Mouse (Mus musculus) brain, embryonic 18.5 days (tissue): Measurements from ENCODE around the gene Actr1a.

ENCODE experiments used
- DNase-seq: peaks from one replicate; pipeline ENCODE4 v3.0.0-alpha.2; 2012; ENCODE audit warnings: low read depth, low spot score

Gene Actr1a

DNA sequence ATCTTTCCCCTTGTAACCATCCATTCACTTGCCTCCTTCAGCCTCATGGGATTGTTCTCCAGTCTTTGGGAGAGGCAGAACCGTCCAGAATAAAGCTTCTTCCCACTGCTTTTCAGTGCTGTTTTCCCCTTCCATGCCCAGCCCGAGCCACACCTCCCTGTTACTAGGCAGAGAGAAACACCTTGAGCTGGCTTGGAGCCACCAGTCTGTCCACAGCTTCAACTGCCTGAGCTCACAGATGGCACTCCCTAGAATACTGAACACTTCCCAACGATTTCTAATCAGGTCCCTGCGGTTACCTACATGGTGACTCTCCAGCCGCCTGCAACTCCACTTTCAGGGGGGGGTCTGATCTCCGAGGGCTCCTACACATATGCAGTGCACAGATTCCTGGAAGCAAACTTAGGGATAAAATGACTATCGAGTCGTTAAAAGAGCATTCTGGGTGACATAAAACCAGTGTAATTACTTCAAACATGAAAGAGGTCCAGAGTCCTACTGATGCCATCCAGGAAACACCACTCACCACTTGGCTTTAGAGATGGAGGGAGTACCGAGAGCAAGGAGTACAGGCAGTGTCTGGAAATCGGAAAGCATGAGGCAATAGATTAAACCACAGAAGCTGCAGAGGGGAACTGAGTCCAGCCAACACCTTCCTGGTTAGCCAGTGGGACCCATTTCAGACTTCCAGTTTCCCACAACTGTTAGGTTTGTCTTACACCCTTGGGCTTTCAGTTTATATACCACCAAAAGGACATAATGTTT, 45.2 kb downstream of the Actr1a start, which contains the start of gene 2310034G01Rik:
Gene 2310034G01Rik, minus strand, starts transcription at position 135 of the 765 bp plus-strand sequence.
- no peak for DNase-seq

DNA sequence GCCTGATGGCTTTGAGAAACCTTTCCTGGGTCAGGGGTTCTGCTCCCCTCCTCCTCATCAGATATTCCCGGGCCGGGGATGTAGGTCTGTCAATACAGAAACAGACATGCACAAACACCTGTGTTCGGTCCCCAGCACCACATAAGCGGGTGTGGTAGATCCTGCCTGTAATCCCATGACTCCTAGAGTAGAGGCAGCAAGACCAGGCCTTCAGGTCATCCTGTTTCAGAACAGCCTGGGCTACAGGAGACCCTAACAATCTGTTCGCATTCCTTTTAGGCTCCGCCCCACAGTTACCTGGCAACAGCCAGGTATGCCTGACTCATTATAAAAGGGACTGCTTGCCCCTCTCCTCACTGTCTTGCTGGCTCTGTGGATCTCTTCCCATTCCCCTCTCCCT, 46.0 kb downstream of the Actr1a start:
- no peak for DNase-seq

DNA sequence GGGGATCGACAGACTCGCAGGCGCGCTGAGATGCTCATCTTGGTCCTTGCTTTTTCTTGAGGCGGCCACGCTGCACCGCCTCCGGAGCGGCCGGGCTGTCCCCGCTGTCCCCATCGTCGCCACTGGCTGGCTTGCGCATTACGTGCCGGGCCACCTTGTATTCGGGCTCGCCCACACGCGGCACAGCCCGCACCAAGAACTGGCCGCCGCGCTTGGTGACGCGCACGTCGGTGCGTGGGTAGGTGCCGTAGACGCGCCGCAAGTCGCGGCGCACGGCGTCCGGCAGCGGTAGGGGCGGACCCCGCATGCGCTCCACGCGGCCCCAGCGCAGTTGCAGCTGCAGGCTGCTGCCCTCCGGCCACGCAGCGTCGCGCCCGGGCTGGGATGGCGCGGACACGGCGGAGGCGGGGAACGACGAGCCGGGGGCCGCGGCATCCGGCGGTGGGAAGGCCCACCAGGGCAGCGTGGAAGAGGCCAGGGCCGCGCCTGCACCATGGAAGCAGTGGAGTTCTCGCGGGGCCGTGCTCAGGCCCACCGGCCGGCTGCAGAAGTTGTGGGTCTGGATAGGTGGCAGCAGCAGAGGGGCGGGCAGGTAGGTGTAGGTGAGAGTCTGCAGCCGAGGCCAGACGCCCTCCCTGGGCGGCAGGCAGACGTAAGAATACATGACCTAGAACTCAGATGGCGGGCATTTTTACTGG, 46.6 kb downstream of the Actr1a start:
- no peak for DNase-seq

DNA sequence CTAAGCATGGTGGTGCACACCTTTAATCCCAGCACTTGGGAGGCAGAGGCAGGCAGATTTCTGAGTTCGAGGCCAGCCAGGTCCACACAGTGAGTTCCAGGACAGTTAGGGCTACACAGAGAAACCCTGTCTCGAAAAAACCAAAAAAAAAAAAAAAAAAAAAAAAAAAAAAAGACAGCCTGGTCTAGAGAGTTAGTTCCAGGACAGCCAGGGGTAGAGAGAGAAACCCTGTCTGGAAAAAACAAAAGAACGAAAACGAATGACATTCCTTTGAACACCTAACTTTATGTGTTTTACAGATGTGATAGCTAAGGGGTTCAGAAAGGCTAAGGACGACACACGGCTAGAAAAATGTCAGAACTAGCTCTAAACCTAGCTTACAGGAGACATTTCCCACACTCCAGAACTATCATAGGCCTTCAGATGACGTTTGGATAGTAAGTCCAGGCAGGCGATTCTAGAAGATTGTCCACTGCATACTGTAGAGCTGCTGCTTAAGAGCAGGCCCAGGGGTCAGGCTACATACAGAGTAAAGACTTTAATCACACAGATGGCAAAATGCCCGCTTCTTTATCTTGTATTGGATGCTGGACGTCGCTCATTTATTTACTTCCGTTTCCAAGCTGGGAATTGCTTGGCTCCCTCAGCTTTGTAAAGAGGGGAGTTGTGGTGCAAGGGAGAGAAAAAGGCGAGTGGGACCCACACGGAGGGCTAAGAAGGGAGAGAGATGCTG, 47.4 kb downstream of the Actr1a start:
- DNase-seq: no peak

DNA sequence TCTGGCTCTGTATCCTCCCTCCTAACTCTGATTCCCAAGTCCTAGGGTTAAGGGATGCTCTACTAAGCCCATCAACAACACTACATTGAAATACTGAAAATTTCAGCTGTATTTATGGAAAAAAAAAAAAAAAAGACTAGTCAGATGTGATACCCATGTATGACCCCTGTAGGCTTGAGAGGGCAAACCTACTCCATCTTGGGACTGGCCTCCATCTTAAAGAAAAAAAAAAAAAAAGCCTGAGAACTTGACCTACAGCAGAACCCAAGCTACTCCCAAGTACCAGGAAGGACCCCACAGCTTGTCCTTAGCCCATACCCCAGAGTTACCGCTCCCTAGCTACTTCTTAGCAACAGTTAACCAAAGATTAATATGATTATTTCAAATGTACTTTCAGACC, 48.4 kb downstream of the Actr1a start:
- DNase-seq: no peak

DNA sequence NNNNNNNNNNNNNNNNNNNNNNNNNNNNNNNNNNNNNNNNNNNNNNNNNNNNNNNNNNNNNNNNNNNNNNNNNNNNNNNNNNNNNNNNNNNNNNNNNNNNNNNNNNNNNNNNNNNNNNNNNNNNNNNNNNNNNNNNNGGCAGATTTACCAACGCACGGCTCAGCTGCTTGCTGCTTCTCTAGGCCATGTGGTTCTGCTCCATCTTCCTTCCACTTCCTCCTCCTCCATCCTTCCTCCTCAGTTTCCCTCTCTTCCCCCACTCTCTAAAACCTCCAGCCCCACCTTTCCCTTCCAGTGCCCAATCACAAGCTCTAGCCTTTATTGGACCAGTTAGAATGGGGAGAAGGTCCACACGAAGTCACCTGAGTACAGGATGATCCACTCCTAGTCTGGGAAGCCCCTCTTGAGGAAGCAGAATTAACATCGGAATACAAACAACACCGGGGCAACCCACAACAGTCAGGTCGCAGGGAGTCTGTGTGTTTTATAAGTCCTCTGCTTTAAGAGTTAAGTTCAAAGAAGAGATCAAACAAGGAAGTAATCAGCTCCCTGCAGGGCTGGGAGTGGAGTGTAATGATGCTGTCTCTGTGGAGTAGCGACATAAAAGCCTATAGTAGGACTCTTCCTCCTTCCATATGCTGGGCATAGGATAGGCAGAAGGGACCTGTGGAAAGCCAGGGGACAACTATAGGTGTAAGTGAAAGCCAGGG, 50.7 kb downstream of the Actr1a start:
- DNase-seq: no peak

DNA sequence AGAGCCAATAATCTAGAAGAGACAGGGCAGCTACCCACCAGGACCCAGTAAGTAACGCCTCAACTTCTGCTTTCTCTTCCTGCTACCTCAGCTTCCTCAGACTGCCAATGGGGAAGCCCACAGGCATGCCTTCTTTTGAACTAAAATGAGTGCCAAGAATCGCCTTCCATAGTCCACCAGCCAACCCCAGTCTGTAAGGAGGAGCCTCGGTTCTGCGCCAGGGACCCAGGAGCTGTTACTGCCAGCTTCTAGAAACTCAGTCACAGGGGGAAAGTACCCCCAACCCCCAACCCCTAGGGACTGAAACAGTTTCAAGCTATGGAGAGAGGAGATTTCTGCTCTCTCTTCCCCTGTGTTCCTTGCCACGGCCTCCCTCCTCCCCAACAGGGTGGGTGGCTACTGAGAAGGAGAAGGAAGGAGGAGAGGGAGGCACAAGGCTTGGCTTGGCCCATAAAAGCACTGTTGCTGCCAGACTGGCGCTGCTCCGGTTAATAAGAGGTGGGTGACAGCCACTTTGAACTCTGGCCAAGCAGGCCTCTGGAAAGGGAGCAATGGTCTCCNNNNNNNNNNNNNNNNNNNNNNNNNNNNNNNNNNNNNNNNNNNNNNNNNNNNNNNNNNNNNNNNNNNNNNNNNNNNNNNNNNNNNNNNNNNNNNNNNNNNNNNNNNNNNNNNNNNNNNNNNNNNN, 56.1 kb downstream of the Actr1a start:
- no peak for DNase-seq

DNA sequence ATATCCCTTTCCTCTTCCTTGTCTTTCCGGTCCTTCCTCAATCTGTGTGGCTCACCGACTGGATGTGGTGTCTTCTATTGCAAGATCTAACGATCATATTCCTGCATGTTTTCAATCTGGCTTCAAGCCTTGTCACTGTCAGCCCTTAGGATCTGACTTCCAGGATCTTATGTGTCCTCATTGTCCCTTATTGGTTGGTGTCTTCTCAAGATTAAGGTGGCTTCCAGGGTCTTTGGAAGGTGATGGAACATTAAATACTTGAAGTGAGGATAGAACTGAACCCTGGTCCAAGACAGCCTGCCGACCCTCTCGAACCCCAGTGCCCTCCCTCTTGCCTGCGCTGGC, 56.6 kb downstream of the Actr1a start:
- DNase-seq: no peak

DNA sequence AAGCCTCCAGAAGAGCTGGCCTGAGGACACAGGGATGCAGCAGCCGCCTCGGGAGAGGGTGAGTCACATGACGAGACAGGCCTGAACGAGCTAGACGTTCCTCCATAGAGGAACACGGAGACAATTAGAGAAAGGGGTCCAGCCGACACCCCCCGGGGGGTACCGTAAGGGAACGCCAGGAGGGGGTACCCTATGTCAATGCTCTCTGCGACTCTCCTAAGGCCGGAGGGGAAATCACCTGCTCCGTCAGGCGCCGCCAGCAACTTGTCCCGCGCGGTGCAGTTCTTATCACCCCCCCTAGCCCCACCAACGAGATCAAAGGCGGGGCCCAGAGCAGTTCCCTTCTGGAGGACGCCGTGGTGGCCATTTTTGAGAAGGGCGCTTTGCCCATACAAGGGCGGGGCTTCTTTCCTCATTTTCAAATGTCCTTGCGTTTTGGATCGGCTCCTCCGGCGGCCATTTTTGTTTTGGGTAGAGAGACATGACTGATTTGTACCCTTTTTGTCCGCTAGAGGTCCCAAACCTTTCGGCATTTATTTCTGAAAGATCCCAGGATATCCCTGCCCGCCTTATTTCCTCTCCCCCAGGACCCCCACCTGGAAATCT, 57.1 kb downstream of the Actr1a start, which contains the start of gene Cuedc2:
Gene Cuedc2, minus strand, starts transcription at position 372 of the 606 bp plus-strand sequence.
- peak; percentile 93 for DNase-seq

DNA sequence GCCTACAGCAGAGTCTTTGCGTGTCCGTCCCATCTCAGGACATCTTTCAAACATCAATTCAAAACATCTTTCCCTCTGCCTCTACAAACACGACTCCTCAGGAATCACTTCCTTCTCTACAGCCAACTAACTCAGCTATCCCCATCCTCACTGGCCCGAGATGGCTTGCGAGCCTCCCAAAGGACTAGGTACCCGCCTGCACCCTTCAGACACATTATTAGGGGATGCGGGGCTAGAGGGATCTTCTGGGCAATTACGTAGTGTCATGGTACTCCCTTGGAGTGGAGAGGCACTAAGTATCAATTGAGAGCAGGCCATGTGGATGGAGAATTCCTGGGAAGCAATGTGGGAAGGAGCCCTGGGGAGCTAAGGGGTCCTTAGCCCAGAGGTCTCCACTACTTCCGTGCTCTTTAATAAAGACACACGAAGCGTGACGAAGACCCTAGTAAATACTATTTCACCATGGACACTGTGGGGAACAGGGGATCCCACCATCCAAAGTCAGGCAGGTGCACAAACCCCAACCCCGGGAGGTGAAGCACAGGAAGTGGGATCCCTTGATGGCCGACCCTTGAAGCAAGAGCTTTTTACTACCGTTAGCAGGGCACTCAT, 57.7 kb downstream of the Actr1a start:
- DNase-seq: no peak

DNA sequence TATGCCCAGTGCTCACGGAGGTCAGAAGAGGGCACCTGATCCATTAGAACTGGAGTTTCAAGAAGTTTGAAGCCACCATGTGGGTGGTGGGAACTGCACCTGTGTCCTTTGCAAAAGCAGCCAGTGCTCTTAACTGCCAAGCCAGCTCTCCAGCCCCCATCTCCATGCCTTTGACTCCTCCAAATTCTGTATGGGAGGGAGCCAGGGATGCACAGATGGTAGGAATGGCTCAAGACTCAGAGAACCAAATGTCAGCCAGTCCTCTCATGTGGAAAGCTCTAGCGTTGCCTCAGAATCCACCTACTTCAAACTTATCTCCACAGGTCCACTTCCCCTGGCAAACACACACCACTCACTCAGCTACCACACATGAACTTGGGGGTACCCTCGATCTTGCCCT, 61.6 kb downstream of the Actr1a start:
- DNase-seq: no peak

DNA sequence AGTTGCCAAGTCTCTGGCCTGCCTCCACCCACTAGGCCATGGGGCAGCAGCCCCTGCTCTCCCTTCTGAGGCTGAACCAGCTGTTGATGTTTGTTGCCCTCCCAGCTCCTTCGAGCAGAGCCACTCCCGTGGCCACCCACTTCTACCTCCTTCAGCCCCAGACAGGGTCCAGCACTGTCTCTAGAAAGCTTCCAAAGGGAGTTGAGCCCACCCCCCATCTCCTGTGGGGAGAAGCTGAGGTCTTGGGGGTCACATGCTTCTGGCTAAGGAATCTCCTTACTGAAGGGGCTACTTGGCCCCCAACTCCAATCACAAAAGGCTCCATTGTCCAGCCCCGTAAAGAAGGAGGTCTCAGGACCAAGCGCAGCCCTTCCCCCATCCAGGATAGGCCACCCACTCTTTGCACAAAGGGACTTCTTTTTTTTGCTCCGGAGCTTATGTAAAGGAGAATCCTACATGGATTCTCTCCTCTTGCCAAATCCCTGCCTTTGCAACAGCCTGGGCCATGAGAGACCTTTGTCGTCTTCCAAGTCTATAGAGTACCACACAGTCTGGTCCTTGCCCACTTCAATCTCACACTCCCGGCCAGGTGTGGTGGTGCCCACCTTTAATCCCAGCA, 62.7 kb downstream of the Actr1a start:
- DNase-seq: no peak

DNA sequence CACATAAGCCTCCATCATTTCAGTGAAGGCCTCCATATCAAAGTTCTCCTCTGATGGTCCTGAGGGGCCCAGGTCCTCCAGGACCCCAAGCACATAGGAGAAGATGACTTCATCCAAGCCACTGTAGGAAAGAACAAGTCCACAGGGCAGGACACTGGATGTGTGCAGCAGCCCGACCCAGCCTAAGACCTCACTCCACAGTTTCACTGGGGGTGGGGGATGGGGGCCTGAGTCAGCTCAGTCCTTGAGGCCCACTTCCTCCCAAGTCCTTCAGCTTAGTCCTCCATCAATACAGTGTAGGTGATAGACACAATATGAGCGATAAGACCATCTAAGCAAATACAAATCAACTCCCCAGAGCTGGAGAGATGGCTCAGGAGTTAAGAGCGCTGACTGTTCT, 63.6 kb downstream of the Actr1a start:
- no peak for DNase-seq

DNA sequence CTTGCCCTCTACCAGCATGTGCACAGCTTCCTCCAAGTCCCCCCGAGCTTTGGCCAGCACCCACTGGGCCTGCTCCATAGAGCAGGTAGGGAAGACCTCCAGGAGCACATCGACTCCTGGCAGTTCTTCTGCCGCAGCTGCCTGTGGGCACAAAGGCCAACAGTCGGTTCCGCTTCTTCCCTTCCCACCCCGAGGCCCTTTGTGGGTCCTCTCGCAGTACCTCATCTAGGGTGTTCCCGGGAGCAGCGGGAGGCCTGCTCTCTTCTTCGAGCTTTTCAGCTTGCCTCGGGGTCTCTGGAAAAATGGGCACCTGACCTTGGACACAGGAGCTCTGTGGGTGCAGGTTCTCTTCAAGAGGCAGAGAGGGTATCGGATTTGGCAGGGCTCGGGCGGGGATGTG, 64.2 kb downstream of the Actr1a start:
- no peak for DNase-seq

DNA sequence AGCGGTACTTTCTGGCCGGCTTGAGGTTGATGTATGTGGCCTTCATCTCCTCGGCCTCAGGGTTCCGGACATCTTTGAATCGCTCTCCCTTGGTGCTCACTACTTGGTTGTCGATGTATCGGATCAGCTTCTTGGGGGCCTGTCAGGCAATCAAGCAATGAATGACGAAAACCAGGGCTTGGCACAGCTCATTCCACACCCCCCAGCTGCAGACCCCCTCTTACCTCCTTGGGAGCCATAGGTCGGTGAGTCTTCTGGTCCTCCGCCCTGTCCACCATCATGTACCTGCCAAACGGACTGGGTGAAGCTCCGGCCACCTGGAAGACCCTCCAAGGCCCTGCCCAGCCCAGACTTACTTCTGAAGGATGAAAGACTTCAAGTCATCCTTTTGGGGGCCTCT, 64.9 kb downstream of the Actr1a start:
- DNase-seq: no peak

DNA sequence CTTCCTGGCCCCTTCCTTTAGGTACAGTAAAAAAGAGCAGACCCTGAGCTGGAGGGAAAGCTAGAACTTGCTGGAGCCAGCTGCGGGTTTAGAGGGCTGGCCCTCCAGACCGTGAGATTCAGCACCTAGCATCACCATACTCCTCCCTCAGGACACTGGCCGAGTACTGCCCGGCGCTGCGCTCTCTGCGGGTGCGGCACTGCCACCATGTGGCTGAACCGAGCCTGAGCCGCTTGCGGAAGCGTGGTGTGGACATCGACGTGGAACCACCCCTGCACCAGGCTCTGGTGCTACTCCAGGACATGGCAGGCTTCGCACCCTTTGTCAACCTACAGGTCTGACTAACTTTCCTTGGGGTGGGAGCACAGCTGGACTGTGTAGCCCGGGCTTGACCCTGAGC, 65.6 kb downstream of the Actr1a start:
- DNase-seq: no peak

DNA sequence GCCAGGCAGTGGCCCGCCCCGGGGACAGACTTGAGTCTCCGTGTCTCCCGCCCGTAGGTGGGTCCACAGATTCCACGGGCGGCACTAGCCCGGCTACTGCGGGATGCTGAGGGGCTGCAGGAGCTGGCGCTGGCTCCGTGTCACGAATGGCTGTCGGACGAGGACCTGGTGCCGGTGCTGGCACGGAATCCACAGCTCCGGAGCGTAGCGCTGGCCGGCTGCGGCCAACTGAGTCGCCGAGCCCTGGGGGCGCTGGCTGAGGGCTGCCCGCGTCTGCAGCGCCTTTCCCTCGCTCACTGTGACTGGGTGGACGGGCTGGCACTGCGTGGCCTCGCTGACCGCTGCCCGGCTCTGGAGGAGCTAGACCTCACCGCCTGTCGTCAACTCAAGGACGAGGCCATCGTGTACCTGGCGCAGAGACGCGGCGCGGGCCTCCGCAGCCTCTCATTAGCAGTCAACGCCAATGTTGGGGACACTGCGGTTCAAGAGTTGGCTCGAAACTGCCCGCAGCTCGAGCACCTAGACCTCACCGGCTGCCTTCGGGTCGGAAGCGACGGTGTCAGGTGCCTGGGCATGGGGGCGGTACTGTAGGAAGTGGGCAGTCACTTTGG, 66.4 kb downstream of the Actr1a start:
- DNase-seq: no peak

DNA sequence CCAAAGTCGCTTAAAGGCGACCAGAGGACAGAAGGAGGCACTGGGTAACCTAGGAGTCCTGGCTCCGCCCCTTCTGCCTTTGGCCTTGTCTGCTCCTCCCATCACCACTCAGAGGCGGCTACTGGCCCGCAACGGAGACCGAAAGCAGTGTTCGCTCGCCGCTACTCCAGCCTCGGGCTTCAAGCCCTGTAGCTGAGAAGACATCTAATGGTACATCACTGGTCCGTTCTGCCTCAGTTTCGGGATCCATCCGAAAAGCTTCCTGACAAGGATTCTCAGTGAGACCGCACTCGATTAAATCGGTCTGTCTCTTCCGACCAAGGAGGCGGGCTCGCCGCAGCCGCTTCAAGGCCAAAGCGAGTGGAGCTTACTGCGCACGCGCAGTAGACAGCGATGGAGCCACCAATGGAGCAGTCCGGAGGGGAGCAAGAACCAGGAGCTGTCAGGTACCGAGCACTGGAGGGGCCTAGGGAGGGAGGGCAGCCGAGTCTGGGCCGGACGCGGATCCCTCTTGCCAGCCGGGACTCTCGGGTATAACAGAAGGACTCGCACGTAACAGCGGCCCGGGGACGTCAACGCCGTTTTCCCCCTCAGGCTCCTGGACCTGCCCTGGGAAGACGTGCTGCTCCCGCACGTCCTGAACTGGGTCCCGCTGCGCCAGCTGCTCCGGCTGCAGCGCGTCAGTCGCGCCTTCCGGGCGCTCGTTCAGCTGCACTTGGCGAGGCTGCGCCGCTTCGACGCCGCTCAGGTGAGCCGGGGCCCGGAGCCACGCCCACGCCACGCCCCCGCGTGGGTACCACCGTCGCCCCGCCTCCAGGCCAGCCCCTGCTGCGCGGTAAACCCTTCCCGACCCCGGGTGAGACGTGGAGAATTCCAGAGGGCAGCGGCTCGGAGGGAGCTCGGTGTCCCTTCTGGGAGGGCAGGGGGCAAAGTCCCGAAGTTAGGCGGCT, 67.2 kb downstream of the Actr1a start, which contains the start of gene Fbxl15:
Gene Fbxl15, plus strand, starts transcription at position 104 of the 950 bp plus-strand sequence.
- DNase-seq: peak; percentile 90
